Mouse (Mus musculus) duodenum, adult 2 months (tissue): Measurements from ENCODE around the gene Vmn2r10. TPM values are rescaled to one million over a fixed set of nuclear protein-coding genes. Genes with fewer than 3 reads are reported as not detected.

Source experiments
- polyA plus RNA-seq: library from polyadenylated mRNA; depleted of rRNA; stranded (reverse); fragments of >200 nt; gene quantifications from 2 replicates; pipeline ENCODE4 v1.2.3, GENCODE M21; 2012; ENCODE audit warnings: low replicate concordance; rRNA removed

The Vmn2r10 gene
- polyA plus RNA-seq: not detected in 2 replicates

DNA sequence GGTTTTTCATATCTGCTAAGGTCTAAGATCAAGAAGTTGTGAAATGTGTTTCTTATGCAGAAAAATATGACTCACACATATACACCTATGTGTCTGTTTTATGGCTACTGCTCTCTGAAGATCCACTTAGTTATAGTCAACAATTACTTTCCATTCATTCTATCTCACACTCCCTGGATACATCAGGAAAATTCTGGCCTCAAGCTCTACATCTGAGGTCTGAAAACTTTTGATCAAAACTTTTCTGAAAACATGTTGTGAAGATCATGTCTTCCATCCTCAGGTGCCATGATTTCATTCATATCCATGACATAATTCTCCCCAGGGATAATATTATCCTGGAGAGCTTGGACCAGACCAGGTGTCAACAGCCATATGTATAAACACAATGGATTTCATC, at the start of gene Vmn2r10:
Gene Vmn2r10 (minus strand): TSS at position 101 of the 400 bp plus-strand sequence.

Other genes with a start within 250 kb of the Vmn2r10 start
- gene Rnf212, start 231.5 kb downstream of the Vmn2r10 start, polyA plus RNA-seq: 0.93 TPM in 1 of 2 replicates, not detected in the other
- gene Tmed11, start 211.2 kb downstream of the Vmn2r10 start, polyA plus RNA-seq: not detected in 2 replicates
- gene Vmn2r8, start 197.7 kb downstream of the Vmn2r10 start, polyA plus RNA-seq: not detected in 2 replicates
- not detected in 2 replicates for gene Vmn2r9, start 153.9 kb downstream of the Vmn2r10 start, polyA plus RNA-seq
- not detected in 2 replicates for gene Vmn2r11, start 53.0 kb upstream of the Vmn2r10 start, polyA plus RNA-seq
- not detected in 2 replicates for gene Vmn2r12, start 91.4 kb upstream of the Vmn2r10 start, polyA plus RNA-seq
- not detected in 2 replicates for gene Vmn2r13, start 185.7 kb upstream of the Vmn2r10 start, polyA plus RNA-seq
- gene Vmn2r14, start 218.2 kb upstream of the Vmn2r10 start, polyA plus RNA-seq: not detected in 2 replicates